Mouse (Mus musculus) ES-Bruce4 (cell line): ENCODE measurements around the gene En2.

Experiments used
- CTCF ChIP-seq: IDR thresholded peaks from one replicate; pipeline ENCODE4 v1.8.1; 2011; ENCODE audit warnings: low read depth, low read length
- EP300 ChIP-seq: IDR thresholded peaks from 2 replicates; pipeline ENCODE4 v1.6.1; 2011; ENCODE audit warnings: low read depth, low read length; ENCODE audit not compliant: insufficient read depth
- POLR2A ChIP-seq: IDR thresholded peaks from one replicate; pipeline ENCODE4 v1.8.1; 2011; ENCODE audit warnings: low read length; ENCODE audit not compliant: insufficient read depth

GRCm38 (mm10) chr5:28206448-28206847 lies 41.0 kb downstream of the En2 start:
- TF ChIP-seq EP300: no peak
- TF ChIP-seq CTCF: no peak
- no peak for TF ChIP-seq POLR2A
